Mouse (Mus musculus) Patski (cell line): ENCODE data around the gene Sft2d2. TPM values are rescaled to one million over a fixed set of nuclear protein-coding genes. Genes with fewer than 3 reads are reported as not detected.

Source experiments
- ATAC-seq: fragments of 100-300 bp; one replicate; pipeline ENCODE4 v1.8.0; 2021
- CTCF ChIA-PET: fragments of 350-600 bp; sonication (Branson Sonifier 250); formaldehyde crosslinking; loops from one replicate; lab custom pipeline; 2022; ENCODE audit warnings: inconsistent platforms; lab: Charles Lee
- POLR2A ChIA-PET: fragments of 350-600 bp; sonication (Branson Sonifier 250); formaldehyde crosslinking; loops from one replicate; lab custom pipeline; 2022; ENCODE audit warnings: antibody characterized with exemption, inconsistent platforms; lab: Charles Lee
- DNase-seq: peaks from one replicate; pipeline ENCODE4 v3.0.0-alpha.2; 2011; ENCODE audit warnings: low read depth, low spot score
- H3K27me3 ChIP-seq: fragments of 371-371 bp; one replicate; pipeline ENCODE4 v1.5.1; 2021
- CTCF ChIP-seq: fragments of 100-300 bp; IDR thresholded peaks from one replicate; pipeline ENCODE4 v1.5.1; 2021
- in situ Hi-C: fragments of 300-500 bp; cut with MboI; formaldehyde crosslinking; loops from 3 replicates; pipeline ENCODE4 v1.11.1; 2018; ENCODE audit warnings: low pct_unique_long_range_greater_than_20kb, mixed read lengths
- polyA plus RNA-seq: library from polyadenylated mRNA; unstranded; gene quantifications from one replicate; pipeline ENCODE4 v1.2.3, GENCODE M21; 2021

The Sft2d2 gene
- polyA plus RNA-seq, 1 experiment from 2014 or later: 44.8 TPM

GRCm38 (mm10) chr1:165201445-165202012 is 7.3 kb upstream of the Sft2d2 start:
- CTCF ChIA-PET: no interaction called here
- POLR2A ChIA-PET: no interaction called here
- no peak for ATAC-seq
- no peak for TF ChIP-seq CTCF
- DNase-seq: no peak
- in situ Hi-C loops: no loop called here
- H3K27me3 ChIP-seq: no peaks in the 10 kb centered on the region

DNA sequence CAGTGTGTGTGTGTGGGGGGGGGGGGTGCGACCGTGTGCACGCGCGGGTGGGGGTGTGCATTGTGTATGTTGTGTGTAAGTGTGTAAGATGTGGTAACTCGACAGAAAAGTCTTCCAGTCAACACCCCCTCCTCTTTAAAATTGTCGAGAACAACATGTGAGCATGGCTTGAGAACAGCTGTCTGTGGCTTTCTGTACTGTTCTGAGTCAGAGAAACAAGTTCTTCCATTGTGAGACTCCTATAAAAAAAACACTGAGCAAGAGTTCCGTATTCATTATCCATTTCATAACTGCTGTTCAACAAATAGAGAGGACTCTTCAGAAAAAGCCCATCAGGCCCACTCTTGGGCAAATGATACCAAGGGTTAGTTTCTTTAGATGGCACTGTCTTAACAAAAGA is 6.5 kb upstream of the Sft2d2 start:
- no peak for ATAC-seq
- no peaks in the 10 kb centered on the region for H3K27me3 ChIP-seq
- POLR2A ChIA-PET: no interaction called here
- no peak for TF ChIP-seq CTCF
- in situ Hi-C loops: no loop called here
- no peak for DNase-seq
- CTCF ChIA-PET: no interaction called here

- ATAC-seq (no peak), DNase-seq (no peak)
- in situ Hi-C loops: no loop called here
- ChIA-PET CTCF (no interaction called here), POLR2A (no interaction called here)
- no peaks in the 10 kb centered on the region for H3K27me3 ChIP-seq
- TF ChIP-seq CTCF: no peak
Observed at GRCm38 (mm10) chr1:165199639-165200038, 5.4 kb upstream of the Sft2d2 start.

GRCm38 (mm10) chr1:165198951-165199350 is 4.7 kb upstream of the Sft2d2 start:
- CTCF ChIA-PET: no interaction called here

DNA sequence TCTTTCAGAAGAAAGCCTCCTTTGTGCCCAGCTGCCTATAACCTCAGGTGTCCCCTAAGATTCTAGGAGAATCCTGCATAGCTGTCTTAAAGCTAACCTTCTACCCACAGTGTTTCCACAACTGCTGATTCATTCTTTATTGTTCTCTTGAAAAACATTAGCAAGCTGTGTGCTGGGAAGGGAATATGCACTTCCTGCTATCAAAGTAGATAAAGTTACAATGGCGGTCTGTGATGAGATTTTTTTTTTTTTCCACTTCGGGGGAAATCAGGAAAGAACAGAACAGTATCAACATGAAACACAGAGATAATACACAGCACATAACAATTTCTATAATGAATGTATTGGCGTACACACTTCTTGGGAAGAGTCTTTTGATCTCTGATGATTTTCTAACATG is 3.6 kb upstream of the Sft2d2 start:
- H3K27me3 ChIP-seq: no peaks in the 10 kb centered on the region
- POLR2A ChIA-PET: no interaction called here
- in situ Hi-C loops: no loop called here
- CTCF ChIA-PET: interaction anchor here (0.7 to 1.4 kb wide), 2 partner anchors 20 to 25 kb away, joined by 3 read pairs; no protein-coding TSS in a partner anchor
- TF ChIP-seq CTCF: no peak
- no peak for ATAC-seq
- no peak for DNase-seq

More at GRCm38 (mm10) chr1:165198951-165199350, 4.7 kb upstream of the Sft2d2 start:
- DNase-seq (no peak), ATAC-seq (no peak)
- in situ Hi-C loops: no loop called here
- H3K27me3 ChIP-seq: no peaks in the 10 kb centered on the region
- POLR2A ChIA-PET: no interaction called here
- no peak for TF ChIP-seq CTCF

- ChIA-PET POLR2A (no interaction called here), CTCF (interaction anchor here (1.0 to 1.5 kb wide), 2 partner anchors 12 to 45 kb away, joined by 3 to 5 read pairs; no protein-coding TSS in a partner anchor)
- no peak for DNase-seq
- in situ Hi-C loops: no loop called here
- TF ChIP-seq CTCF: no peak
- ATAC-seq: no peak
- H3K27me3 ChIP-seq: no peaks in the 10 kb centered on the region
Observed at GRCm38 (mm10) chr1:165195396-165195960, 1.2 kb upstream of the Sft2d2 start.

GRCm38 (mm10) chr1:165194662-165195013 is 400 bp upstream of the Sft2d2 start:
- DNase-seq (no peak), ATAC-seq (no peak)
- TF ChIP-seq CTCF: no peak
- no peaks in the 10 kb centered on the region for H3K27me3 ChIP-seq
- in situ Hi-C loops: no loop called here
- ChIA-PET POLR2A (no interaction called here), CTCF (no interaction called here)

GRCm38 (mm10) chr1:165193426-165193825 is 812 bp downstream of the Sft2d2 start:
- H3K27me3 ChIP-seq: no peaks in the 10 kb centered on the region
- CTCF ChIA-PET: no interaction called here
- in situ Hi-C loops: no loop called here
- DNase-seq (no peak), ATAC-seq (no peak)
- no peak for TF ChIP-seq CTCF
- POLR2A ChIA-PET: no interaction called here

- H3K27me3 ChIP-seq: no peaks in the 10 kb centered on the region
- ATAC-seq (no peak), DNase-seq (no peak)
- CTCF ChIA-PET: no interaction called here
- POLR2A ChIA-PET: no interaction called here
- in situ Hi-C loops: no loop called here
- TF ChIP-seq CTCF: no peak
Observed at GRCm38 (mm10) chr1:165192714-165193264, 1.4 kb downstream of the Sft2d2 start.

GRCm38 (mm10) chr1:165192102-165192501 is 2.1 kb downstream of the Sft2d2 start:
- CTCF ChIA-PET: no interaction called here
- DNase-seq (no peak), ATAC-seq (no peak)
- no peak for TF ChIP-seq CTCF
- in situ Hi-C loops: no loop called here
- H3K27me3 ChIP-seq: no peaks in the 10 kb centered on the region
- POLR2A ChIA-PET: no interaction called here

DNA sequence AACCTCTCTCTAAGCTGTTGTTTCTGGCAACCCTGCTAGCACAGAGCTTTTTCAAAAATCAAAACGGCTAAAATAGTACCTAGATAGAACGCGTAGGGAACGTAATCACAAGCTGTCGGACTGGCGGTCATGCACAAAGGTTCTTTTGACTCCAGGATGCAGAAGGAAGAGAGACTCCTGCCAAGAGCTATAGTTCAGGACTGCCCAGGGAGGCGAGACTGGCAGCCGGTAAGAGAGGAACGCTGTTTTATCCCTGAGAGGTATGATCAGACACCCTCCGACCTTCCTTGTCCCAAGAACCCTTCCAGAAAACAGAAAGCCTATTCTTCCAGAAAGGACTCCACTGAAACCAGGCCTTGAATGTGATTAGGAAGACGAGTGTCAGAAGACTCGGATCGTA is 2.6 kb downstream of the Sft2d2 start:
- no peaks in the 10 kb centered on the region for H3K27me3 ChIP-seq
- ATAC-seq: no peak
- ChIA-PET CTCF (no interaction called here), POLR2A (no interaction called here)
- no peak for TF ChIP-seq CTCF
- in situ Hi-C loops: no loop called here
- DNase-seq: no peak
